Mouse (Mus musculus) hindbrain, embryonic 10.5 days (tissue): ENCODE measurements around the gene Prim1. TPM values are rescaled to one million over a fixed set of nuclear protein-coding genes. Genes with fewer than 3 reads are reported as not detected.
"Not testable (repeated sequence)": the region's sequence is repeated elsewhere in the genome, so short reads cannot be mapped to it uniquely, and the experiment has no call there.

ENCODE experiments used
- DNase-seq: peaks from one replicate; pipeline ENCODE4 v3.0.0-alpha.2; 2017; ENCODE audit warnings: low spot score
- H3K27ac ChIP-seq: fragments of 300-500 bp; sonication (generic); 2 replicates; pipeline ENCODE4 v1.5.1; 2016; ENCODE audit warnings: mild to moderate bottlenecking, moderate library complexity
- H3K27me3 ChIP-seq: fragments of 300-500 bp; sonication (generic); 2 replicates; pipeline ENCODE4 v1.6.1; 2016; ENCODE audit warnings: mild to moderate bottlenecking; ENCODE audit not compliant: poor library complexity, insufficient read depth, severe bottlenecking
- H3K36me3 ChIP-seq: fragments of 300-500 bp; sonication (generic); 2 replicates; pipeline ENCODE4 v1.6.1; 2016; ENCODE audit warnings: mild to moderate bottlenecking, moderate library complexity
- H3K4me1 ChIP-seq: fragments of 300-500 bp; sonication (generic); replicated peaks from 2 replicates; pipeline ENCODE4 v1.6.1; 2016; ENCODE audit warnings: mild to moderate bottlenecking
- H3K4me3 ChIP-seq: fragments of 300-500 bp; sonication (generic); 2 replicates; pipeline ENCODE4 v1.5.1; 2016; ENCODE audit warnings: mild to moderate bottlenecking, moderate library complexity
- H3K9me3 ChIP-seq: fragments of 300-500 bp; sonication (generic); 2 replicates; pipeline ENCODE4 v1.6.1; 2016; ENCODE audit warnings: mild to moderate bottlenecking, moderate library complexity
- WGBS: fragments of 180-500 bp; shearing (Covaris S2); methylation state at CpG from one replicate; pipeline ENCODE4 v1.1.7; 2016; 5-methylcytosine and 5-hydroxymethylcytosine counted together
- polyA plus RNA-seq: library from polyadenylated mRNA; unstranded; fragments of >200 nt; fragmentation: Nextera tagmentation; extraction: Ambion mirVana; gene quantifications from 2 replicates; pipeline ENCODE4 v1.2.1, GENCODE M21; 2016

Prim1 gene
- polyA plus RNA-seq, 1 experiment from 2014 or later: 82.4 TPM

DNA sequence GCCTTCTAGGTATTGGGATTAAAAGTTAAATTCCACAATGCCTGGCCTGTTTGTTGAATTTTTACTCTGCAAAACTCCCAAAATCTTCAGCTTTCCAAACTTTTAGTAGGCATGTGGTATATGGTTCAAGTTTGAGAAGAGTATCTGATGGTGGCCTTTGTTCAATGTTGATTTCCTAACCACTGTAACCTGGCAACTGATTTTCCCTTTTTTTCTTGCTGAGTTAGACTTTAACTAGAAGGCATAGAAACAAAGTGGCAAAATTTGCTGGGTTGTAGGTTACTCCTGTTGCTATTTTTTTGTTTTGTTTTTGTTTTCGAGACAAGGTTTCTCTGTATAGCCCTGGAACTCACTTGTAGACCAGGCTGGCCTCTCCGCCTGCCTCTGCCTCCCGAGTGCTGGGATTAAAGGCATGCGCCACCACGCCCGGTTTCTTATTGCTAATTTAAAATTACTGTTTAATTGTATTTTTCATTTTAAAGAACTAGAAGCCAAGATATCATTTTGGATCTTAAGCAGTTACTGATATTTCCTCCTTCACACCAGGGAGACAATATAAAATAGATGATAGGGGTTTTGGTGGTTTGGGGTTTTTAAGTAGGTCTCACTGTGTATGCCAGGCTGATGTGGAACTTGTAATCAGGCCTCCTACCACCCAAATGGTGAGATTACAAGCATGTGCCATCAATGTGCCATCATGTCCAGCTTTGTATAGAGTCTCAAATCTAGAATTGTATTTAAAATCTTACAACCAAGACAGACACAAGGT is 47.4 kb downstream of the Prim1 start:
- H3K9me3 ChIP-seq: no peaks in the 10 kb centered on the region
- no peak overlapping the region for H3K4me3 ChIP-seq
- peaks cover 33% of the 10 kb centered on the region for H3K4me1 ChIP-seq
- H3K36me3 ChIP-seq: peaks cover 62% of the 10 kb centered on the region
- H3K27me3 ChIP-seq: no peaks in the 10 kb centered on the region
- DNase-seq: no peak
- no peak overlapping the region for H3K27ac ChIP-seq
- WGBS: 95% methylated on average over 6 of the region's 6 CpGs

DNA sequence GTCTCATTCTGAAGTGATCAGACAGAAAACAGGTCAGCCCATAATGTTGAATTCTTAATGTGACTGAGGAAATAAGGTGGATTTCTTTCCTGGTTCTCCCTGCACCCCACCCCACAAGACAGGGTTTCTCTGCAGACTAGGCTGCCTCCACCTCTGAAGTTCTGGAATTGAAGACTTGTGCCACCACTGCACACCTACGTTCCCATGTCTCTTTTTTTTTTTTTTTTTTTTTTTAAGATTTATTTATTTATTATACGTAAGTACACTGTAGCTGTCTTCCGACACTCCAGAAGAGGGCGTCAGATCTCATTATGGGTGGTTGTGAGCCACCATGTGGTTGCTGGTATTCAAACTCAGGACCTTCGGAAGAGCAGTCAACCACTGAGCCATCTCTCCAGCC is 51.1 kb downstream of the Prim1 start:
- H3K4me1 ChIP-seq: peaks cover 7% of the 10 kb centered on the region

DNA sequence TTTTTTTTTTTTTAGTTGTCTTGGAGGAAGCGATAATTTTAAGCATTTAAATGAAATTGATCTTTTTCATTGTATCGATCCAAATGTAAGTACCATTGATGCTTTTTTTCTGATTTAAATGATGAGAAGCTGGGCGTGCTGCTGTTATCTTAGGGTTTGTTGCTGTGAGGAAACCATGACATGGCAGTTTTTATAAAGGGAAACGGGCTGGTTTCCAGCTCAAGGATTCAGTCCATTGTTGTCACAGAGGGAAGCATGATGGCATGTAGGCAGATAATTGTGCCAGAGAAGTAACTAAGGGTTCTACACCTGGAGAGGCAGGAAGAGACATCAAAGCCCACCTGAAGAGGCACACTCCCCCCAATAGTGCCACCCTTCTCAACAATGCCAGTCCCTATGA is 54.2 kb downstream of the Prim1 start:
- 95% methylated on average over 4 of the region's 4 CpGs for WGBS
- no peaks in the 10 kb centered on the region for H3K4me1 ChIP-seq
- peaks cover 94% of the 10 kb centered on the region for H3K36me3 ChIP-seq
- H3K27ac ChIP-seq: no peak overlapping the region
- no peaks in the 10 kb centered on the region for H3K27me3 ChIP-seq
- DNase-seq: no peak
- no peaks in the 10 kb centered on the region for H3K9me3 ChIP-seq
- no peak overlapping the region for H3K4me3 ChIP-seq

More for the DNA sequence above, 51.1 kb downstream of the Prim1 start:
- no peaks in the 10 kb centered on the region for H3K27me3 ChIP-seq
- peaks cover 91% of the 10 kb centered on the region for H3K36me3 ChIP-seq
- no peak for DNase-seq
- H3K4me3 ChIP-seq: no peak overlapping the region
- H3K27ac ChIP-seq: no peak overlapping the region
- 86% methylated on average over 5 of the region's 5 CpGs for whole genome bisulfite sequencing
- no peaks in the 10 kb centered on the region for H3K9me3 ChIP-seq

DNA sequence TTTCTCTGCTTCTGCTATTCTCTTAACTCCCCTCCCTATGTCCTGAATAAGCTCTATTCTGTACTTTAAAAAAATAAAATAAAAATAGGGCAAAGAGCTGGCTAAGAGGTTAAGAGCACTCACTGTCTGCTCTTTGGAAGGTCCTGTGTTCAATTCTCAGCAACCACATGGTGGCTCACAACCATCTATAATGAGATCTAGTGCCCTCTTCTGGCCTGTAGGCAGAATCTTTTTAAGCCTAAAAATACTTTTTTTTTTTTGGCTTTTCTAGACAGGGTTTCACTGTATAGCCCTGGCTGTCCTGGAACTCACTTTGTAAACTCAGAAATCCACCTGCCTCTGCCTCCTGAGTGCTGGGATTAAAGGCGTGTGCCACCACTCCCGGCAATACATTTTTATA is 55.5 kb downstream of the Prim1 start:
- DNase-seq, H3K9me3 ChIP-seq, H3K27me3 ChIP-seq, H3K4me3 ChIP-seq, H3K27ac ChIP-seq, H3K4me1 ChIP-seq: not testable (repeated sequence)
- H3K36me3 ChIP-seq: peaks cover 93% of the 10 kb centered on the region
- 98% methylated on average over 2 of the region's 2 CpGs for WGBS

DNA sequence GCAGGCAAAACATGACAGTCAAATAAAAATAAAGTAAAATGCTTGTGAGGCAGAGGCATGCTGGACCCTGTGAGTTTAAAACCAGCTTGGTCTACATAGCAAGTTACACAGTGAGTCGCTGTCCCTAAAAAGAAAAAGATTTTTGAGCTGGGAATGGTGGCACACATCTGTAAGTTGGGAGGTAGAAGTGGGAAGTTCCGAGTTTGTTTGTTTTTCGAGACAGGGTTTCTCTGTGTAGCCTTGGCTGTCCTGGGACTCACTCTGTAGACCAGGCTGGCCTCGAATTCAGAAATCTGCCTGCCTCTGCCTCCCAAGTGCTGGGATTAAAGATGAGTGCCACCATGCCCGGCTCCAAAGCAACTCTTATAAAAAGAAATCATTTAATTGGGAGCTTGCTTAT is 63.3 kb downstream of the Prim1 start:
- H3K27ac ChIP-seq, DNase-seq, H3K4me3 ChIP-seq, H3K9me3 ChIP-seq, H3K27me3 ChIP-seq, H3K4me1 ChIP-seq: not testable (repeated sequence)
- H3K36me3 ChIP-seq: peaks cover 41% of the 10 kb centered on the region
- WGBS: 85% methylated on average over 5 of the region's 5 CpGs

Other genes starting within 250 kb of the Prim1 start
- gene Rdh9, start 238.8 kb upstream of the Prim1 start, polyA plus RNA-seq: not detected in 2 replicates
- gene Rdh16, start 214.0 kb upstream of the Prim1 start, polyA plus RNA-seq: not detected in 2 replicates
- not detected in 2 replicates for gene Rdh19, start 165.2 kb upstream of the Prim1 start, polyA plus RNA-seq
- not detected in 2 replicates for gene Rdh16f2, start 148.7 kb upstream of the Prim1 start, polyA plus RNA-seq
- not detected in 2 replicates for gene Rdh7, start 126.4 kb upstream of the Prim1 start, polyA plus RNA-seq
- gene Sdr9c7, start 116.7 kb upstream of the Prim1 start, polyA plus RNA-seq: not detected in 2 replicates
- not detected in 2 replicates for gene Hsd17b6, start 7.6 kb upstream of the Prim1 start, polyA plus RNA-seq
- gene Naca, start 20.4 kb downstream of the Prim1 start, polyA plus RNA-seq: 790 and 883 TPM in 2 replicates
- 544 and 661 TPM in 2 replicates for gene Ptges3, start 43.8 kb downstream of the Prim1 start, polyA plus RNA-seq
- 2,236 and 2,265 TPM in 2 replicates for gene Atp5b, start 68.1 kb downstream of the Prim1 start, polyA plus RNA-seq
- 16.2 and 17.0 TPM in 2 replicates for gene Baz2a, start 76.4 kb downstream of the Prim1 start, polyA plus RNA-seq
- 25.7 and 28.6 TPM in 2 replicates for gene Rbms2, start 165.1 kb downstream of the Prim1 start, polyA plus RNA-seq
- 0.57 and 0.93 TPM in 2 replicates for gene Gls2, start 179.3 kb downstream of the Prim1 start, polyA plus RNA-seq
- 27.3 and 27.5 TPM in 2 replicates for gene Spryd4, start 196.6 kb downstream of the Prim1 start, polyA plus RNA-seq
- gene Mip, start 210.7 kb downstream of the Prim1 start, polyA plus RNA-seq: 0.22 and 0.24 TPM in 2 replicates
- 65.9 and 89.7 TPM in 2 replicates for gene Timeless, start 216.9 kb downstream of the Prim1 start, polyA plus RNA-seq
- 0.54 and 0.56 TPM in 2 replicates for gene Apon, start 238.9 kb downstream of the Prim1 start, polyA plus RNA-seq